Mouse (Mus musculus) kidney, adult 2 months (tissue): ENCODE data around the gene Lrrc36. TPM values are rescaled to one million over a fixed set of nuclear protein-coding genes. Genes with fewer than 3 reads are reported as not detected.

Source experiments
- DNase-seq: peaks from one replicate; pipeline ENCODE4 v3.0.0; 2021
- H3K27ac ChIP-seq: fragments of 200-500 bp; 2 replicates; pipeline ENCODE4 v1.5.1; 2012; ENCODE audit warnings: low read depth, low read length, control low read depth, inconsistent platforms; ENCODE audit not compliant: insufficient read depth
- H3K27me3 ChIP-seq: fragments of 200-500 bp; replicated peaks from 2 replicates; pipeline ENCODE4 v1.6.1; 2012; ENCODE audit warnings: mild to moderate bottlenecking, moderate library complexity, low read length, inconsistent platforms; ENCODE audit not compliant: control insufficient read depth, insufficient read depth
- H3K36me3 ChIP-seq: fragments of 200-500 bp; 2 replicates; pipeline ENCODE4 v1.6.1; 2012; ENCODE audit warnings: mild to moderate bottlenecking, moderate library complexity, low read length, inconsistent platforms; ENCODE audit not compliant: control insufficient read depth, insufficient read depth
- H3K4me1 ChIP-seq: fragments of 200-500 bp; 2 replicates; pipeline ENCODE4 v1.6.1; 2011; ENCODE audit warnings: low read length; ENCODE audit not compliant: control insufficient read depth, insufficient read depth
- H3K4me3 ChIP-seq: fragments of 200-500 bp; 2 replicates; pipeline ENCODE4 v1.5.1; 2011; ENCODE audit warnings: mild to moderate bottlenecking, low read depth, low read length, control low read depth; ENCODE audit not compliant: insufficient read depth
- CTCF ChIP-seq: fragments of 200-500 bp; conservative IDR thresholded peaks from 2 replicates; pipeline ENCODE4 v1.5.1; 2011; ENCODE audit warnings: low read depth, mild to moderate bottlenecking, control low read depth, low read length, moderate library complexity, mixed read lengths; ENCODE audit not compliant: insufficient read depth, insufficient read length
- POLR2A ChIP-seq: fragments of 200-500 bp; IDR thresholded peaks from one replicate; pipeline ENCODE4 v1.6.1; 2011; ENCODE audit warnings: low read depth, low read length, control low read depth
- WGBS: fragments of 180-500 bp; shearing (Covaris S2); methylation state at CpG from one replicate; pipeline ENCODE4 v1.1.7; 2018; 5-methylcytosine and 5-hydroxymethylcytosine counted together
- polyA plus RNA-seq: library from polyadenylated mRNA; depleted of rRNA; stranded (reverse); fragments of >200 nt; gene quantifications from 2 replicates; pipeline ENCODE4 v1.2.3, GENCODE M21; 2012; rRNA removed

Lrrc36 gene
- 0.33 and 0.45 TPM in 2 replicates for polyA plus RNA-seq

DNA sequence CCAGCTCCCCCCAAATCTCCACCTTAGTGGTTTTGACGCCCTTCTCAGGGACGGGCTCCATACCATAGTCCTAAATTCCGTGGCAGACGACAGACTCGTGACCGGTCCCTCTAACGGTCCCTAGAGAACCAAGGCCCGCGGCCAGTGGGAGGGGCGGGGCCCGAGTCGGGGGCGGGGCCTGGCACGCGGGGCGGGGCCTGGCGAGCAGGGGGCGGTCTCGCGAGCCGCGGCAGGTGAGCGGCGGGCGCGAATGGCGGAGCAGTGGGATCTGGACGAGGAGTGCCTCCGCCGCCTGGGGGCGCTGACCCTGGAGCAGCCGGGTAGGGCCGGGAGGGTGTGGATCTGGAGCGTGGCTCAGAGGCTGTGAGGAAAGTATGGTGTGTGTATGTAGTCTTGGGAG lies at the start of gene Lrrc36, which contains the start of gene Kctd19:
Gene Lrrc36 (plus strand): TSS at position 181 of the 400 bp plus-strand sequence.
Gene Kctd19 (minus strand): TSS at position 112 of the 400 bp plus-strand sequence.
- Histone ChIP-seq H3K4me3 (no peak within 1 kb of the TSS), H3K27me3 (peaks cover 3% of the 10 kb centered on the region; the same call in 1 of the 2 replicates), H3K36me3 (no peaks in the 10 kb centered on the region), H3K4me1 (peaks cover 3% of the 10 kb centered on the region; the same call in 1 of the 2 replicates), H3K27ac (no peak within 1 kb of the TSS)
- 2% methylated on average over 31 of the region's 34 CpGs for WGBS
- DNase-seq: peak; percentile 44
- TF ChIP-seq CTCF (peak; percentile 21; the same call in 1 of the 2 replicates), POLR2A (no peak)

- no peak for DNase-seq
- H3K4me3 ChIP-seq: no peak overlapping the region
- 0 out of 2 replicates have a peak, but pooled peaks cover 4% of the 10 kb centered on the region for H3K4me1 ChIP-seq
- 70% methylated on average over 2 of the region's 2 CpGs for WGBS
- no peaks in the 10 kb centered on the region for H3K27me3 ChIP-seq
- H3K36me3 ChIP-seq: no peaks in the 10 kb centered on the region
- H3K27ac ChIP-seq: no peak overlapping the region
- TF ChIP-seq POLR2A (no peak), CTCF (peak; percentile 33; the same call in 1 of the 2 replicates)
Measured at GRCm38 (mm10) chr8:105367107-105367506, 46.3 kb upstream of the Lrrc36 start.

GRCm38 (mm10) chr8:105372473-105372872 lies 40.9 kb upstream of the Lrrc36 start:
- TF ChIP-seq CTCF (no peak), POLR2A (no peak)
- no peak for DNase-seq
- H3K27me3 ChIP-seq: no peaks in the 10 kb centered on the region
- no peak overlapping the region for H3K4me3 ChIP-seq
- WGBS: 89% methylated on average over 9 of the region's 9 CpGs
- H3K36me3 ChIP-seq: no peaks in the 10 kb centered on the region
- no peaks in the 10 kb centered on the region for H3K4me1 ChIP-seq
- H3K27ac ChIP-seq: no peak overlapping the region

DNA sequence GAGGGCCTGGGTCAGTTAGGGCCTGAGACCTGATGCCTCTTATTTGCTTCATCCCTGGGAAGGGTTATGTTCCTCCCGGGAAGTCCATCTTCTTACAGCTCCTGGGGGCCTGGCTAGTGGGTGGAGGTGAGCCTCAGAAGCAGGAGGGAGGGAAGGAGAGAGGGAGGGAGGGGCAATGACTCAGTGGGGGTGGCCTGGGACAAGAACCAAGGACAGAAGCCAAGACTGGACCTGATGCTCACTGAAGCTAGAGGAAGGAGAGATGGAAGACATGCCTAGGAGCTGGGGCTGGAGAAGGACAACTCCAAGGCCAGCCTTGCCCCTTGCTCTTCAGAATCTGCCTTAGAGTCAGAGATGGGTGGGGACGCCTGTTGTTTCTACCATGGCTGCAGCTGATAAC lies 40.3 kb upstream of the Lrrc36 start, which contains the start of gene Plekhg4:
Gene Plekhg4 (plus strand): TSS at position 243 of the 400 bp plus-strand sequence.
- WGBS: 70% methylated on average over 2 of the region's 2 CpGs
- no peak within 1 kb of the TSS for H3K27ac ChIP-seq
- H3K4me3 ChIP-seq: no peak within 1 kb of the TSS
- TF ChIP-seq CTCF: no peak
- TF ChIP-seq POLR2A: no peak
- H3K36me3 ChIP-seq: no peaks in the 10 kb centered on the region
- no peaks in the 10 kb centered on the region for H3K27me3 ChIP-seq
- no peaks in the 10 kb centered on the region for H3K4me1 ChIP-seq
- no peak for DNase-seq

- TF ChIP-seq CTCF: peak; percentile 30
- no peak for TF ChIP-seq POLR2A
- no peak overlapping the region for H3K27ac ChIP-seq
- H3K4me3 ChIP-seq: no peak overlapping the region
- H3K27me3 ChIP-seq: no peaks in the 10 kb centered on the region
- no peaks in the 10 kb centered on the region for H3K36me3 ChIP-seq
- WGBS: 31% methylated on average over 33 of the region's 33 CpGs
- DNase-seq: no peak
- H3K4me1 ChIP-seq: no peaks in the 10 kb centered on the region
Measured at GRCm38 (mm10) chr8:105374513-105374966, 38.8 kb upstream of the Lrrc36 start.

DNA sequence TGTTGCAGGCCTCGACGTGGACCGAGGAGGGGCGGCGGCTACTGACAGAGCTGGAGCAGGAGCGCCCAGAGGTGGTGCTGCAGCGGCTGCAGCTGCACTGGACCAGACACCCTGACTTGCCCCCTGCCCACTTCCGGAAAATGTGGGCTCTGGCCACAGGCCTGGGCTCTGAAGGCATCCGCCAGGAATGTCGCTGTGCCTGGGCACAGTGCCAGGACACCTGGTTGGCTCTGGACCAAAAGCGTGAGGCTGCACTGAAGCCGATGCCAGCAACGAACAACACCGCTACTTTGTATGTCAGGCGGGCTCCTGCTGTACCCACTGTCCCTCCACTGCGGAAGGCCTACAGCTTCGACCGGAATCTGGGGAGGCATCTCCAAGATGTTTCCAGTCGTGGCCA lies 34.7 kb upstream of the Lrrc36 start:
- Histone ChIP-seq H3K27ac (no peak overlapping the region), H3K27me3 (no peaks in the 10 kb centered on the region), H3K4me1 (no peaks in the 10 kb centered on the region), H3K36me3 (no peaks in the 10 kb centered on the region), H3K4me3 (no peak overlapping the region)
- 23% methylated on average over 19 of the region's 19 CpGs for WGBS
- peak; percentile 83 for DNase-seq
- no peak for TF ChIP-seq POLR2A
- TF ChIP-seq CTCF: no peak

DNA sequence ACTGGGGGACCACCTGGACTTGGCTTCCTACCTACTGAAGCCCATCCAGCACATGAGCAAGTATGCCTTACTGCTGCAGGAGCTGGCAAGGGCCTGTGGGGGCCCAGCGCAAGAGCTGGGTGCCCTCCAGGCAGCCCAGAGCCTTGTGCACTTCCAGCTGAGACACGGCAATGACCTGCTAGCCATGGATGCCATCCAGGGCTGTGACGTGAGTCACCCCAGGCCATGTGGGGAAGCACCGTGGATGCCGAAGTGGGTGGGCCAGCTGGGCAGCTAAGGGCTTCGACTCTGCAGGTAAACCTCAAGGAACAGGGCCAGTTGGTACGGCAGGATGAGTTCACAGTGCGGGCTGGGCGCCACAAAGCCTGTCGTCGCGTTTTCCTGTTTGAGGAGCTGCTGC lies 33.1 kb upstream of the Lrrc36 start:
- DNase-seq: no peak
- WGBS: 92% methylated on average over 12 of the region's 12 CpGs
- no peak overlapping the region for H3K4me3 ChIP-seq

More for the DNA sequence above, 33.1 kb upstream of the Lrrc36 start:
- H3K36me3 ChIP-seq: no peaks in the 10 kb centered on the region
- no peaks in the 10 kb centered on the region for H3K4me1 ChIP-seq
- no peaks in the 10 kb centered on the region for H3K27me3 ChIP-seq
- H3K27ac ChIP-seq: no peak overlapping the region
- TF ChIP-seq CTCF (no peak), POLR2A (no peak)
